Mouse (Mus musculus): Measurements from ENCODE around the gene Rxra. TPM values are rescaled to one million over a fixed set of nuclear protein-coding genes. Genes with fewer than 3 reads are reported as not detected.

Gene Rxra
- polyA plus RNA-seq, 1 experiment from 2014 or later: 10.4 TPM

- H3K4me2 ChIP-seq: no peak overlapping the region
- H3K9me3 ChIP-seq (replicated peaks): no peaks in the 10 kb centered on the region
- no peaks in the 10 kb centered on the region for H3K27me3 ChIP-seq
- no peak overlapping the region for H3K27ac ChIP-seq
- no peaks in the 10 kb centered on the region for H3K36me3 ChIP-seq
- H3K9ac ChIP-seq: no peak overlapping the region
- WGBS: 85% methylated on average over 2 of the region's 2 CpGs
- H3K4me3 ChIP-seq (replicated peaks): no peak overlapping the region
- peaks cover 84% of the 10 kb centered on the region for H3K4me1 ChIP-seq
- no peak for ATAC-seq (replicated peaks; ENCODE audit: low FRiP score)
Observed at GRCm38 (mm10) chr2:27686335-27686734, 10.1 kb downstream of the Rxra start.

- Histone ChIP-seq H3K4me3 (replicated peaks) (no peak overlapping the region), H3K9ac (no peak overlapping the region), H3K27me3 (no peaks in the 10 kb centered on the region), H3K4me2 (no peak overlapping the region), H3K36me3 (no peaks in the 10 kb centered on the region), H3K4me1 (peaks cover 84% of the 10 kb centered on the region), H3K9me3 (replicated peaks) (no peaks in the 10 kb centered on the region), H3K27ac (no peak overlapping the region)
- 57% methylated on average over 1 of the region's 1 CpGs for WGBS
- ATAC-seq (replicated peaks; ENCODE audit: low FRiP score): no peak
Observed at GRCm38 (mm10) chr2:27687041-27687440, 10.8 kb downstream of the Rxra start.

GRCm38 (mm10) chr2:27687973-27688372 is 11.7 kb downstream of the Rxra start:
- H3K9ac ChIP-seq: no peak overlapping the region
- H3K9me3 ChIP-seq (replicated peaks): no peaks in the 10 kb centered on the region
- WGBS: 77% methylated on average over 5 of the region's 5 CpGs
- H3K4me1 ChIP-seq: peaks cover 84% of the 10 kb centered on the region
- H3K36me3 ChIP-seq: no peaks in the 10 kb centered on the region
- no peak overlapping the region for H3K4me3 ChIP-seq (replicated peaks)
- ATAC-seq (replicated peaks; ENCODE audit: low FRiP score): no peak
- no peak overlapping the region; the same call in 1 of the 2 replicates for H3K27ac ChIP-seq
- no peaks in the 10 kb centered on the region for H3K27me3 ChIP-seq
- no peak overlapping the region for H3K4me2 ChIP-seq

- WGBS: 57% methylated on average over 5 of the region's 5 CpGs
- Histone ChIP-seq H3K36me3 (no peaks in the 10 kb centered on the region), H3K9me3 (replicated peaks) (no peaks in the 10 kb centered on the region), H3K27ac (peak overlapping the region; percentile 81), H3K27me3 (no peaks in the 10 kb centered on the region), H3K4me2 (no peak overlapping the region), H3K9ac (no peak overlapping the region), H3K4me1 (peaks cover 80% of the 10 kb centered on the region), H3K4me3 (replicated peaks) (no peak overlapping the region)
- no peak for ATAC-seq (replicated peaks; ENCODE audit: low FRiP score)
Observed at GRCm38 (mm10) chr2:27690714-27691113, 14.5 kb downstream of the Rxra start.

- Histone ChIP-seq H3K4me2 (no peak overlapping the region), H3K4me3 (replicated peaks) (no peak overlapping the region), H3K27ac (peak overlapping the region; percentile 81), H3K4me1 (peaks cover 78% of the 10 kb centered on the region), H3K36me3 (no peaks in the 10 kb centered on the region), H3K9me3 (replicated peaks) (no peaks in the 10 kb centered on the region), H3K27me3 (no peaks in the 10 kb centered on the region), H3K9ac (no peak overlapping the region)
- ATAC-seq (replicated peaks; ENCODE audit: low FRiP score): no peak
- 77% methylated on average over 14 of the region's 14 CpGs for WGBS
Observed at GRCm38 (mm10) chr2:27691139-27691720, 15.0 kb downstream of the Rxra start.

GRCm38 (mm10) chr2:27692608-27693007 is 16.4 kb downstream of the Rxra start:
- Histone ChIP-seq H3K9me3 (replicated peaks) (no peaks in the 10 kb centered on the region), H3K4me1 (peaks cover 73% of the 10 kb centered on the region), H3K9ac (no peak overlapping the region; the same call in 1 of the 2 replicates), H3K4me2 (no peak overlapping the region), H3K4me3 (replicated peaks) (no peak overlapping the region), H3K36me3 (no peaks in the 10 kb centered on the region), H3K27me3 (no peaks in the 10 kb centered on the region), H3K27ac (0 out of 2 replicates have a peak overlapping the region, but pooled peaks have one; percentile 23)
- ATAC-seq (replicated peaks; ENCODE audit: low FRiP score): no peak
- 72% methylated on average over 3 of the region's 3 CpGs for WGBS

GRCm38 (mm10) chr2:27693684-27694083 is 17.4 kb downstream of the Rxra start:
- Histone ChIP-seq H3K4me2 (no peak overlapping the region), H3K27ac (no peak overlapping the region), H3K9ac (no peak overlapping the region), H3K36me3 (no peaks in the 10 kb centered on the region), H3K9me3 (replicated peaks) (no peaks in the 10 kb centered on the region), H3K27me3 (no peaks in the 10 kb centered on the region), H3K4me1 (peaks cover 72% of the 10 kb centered on the region), H3K4me3 (replicated peaks) (no peak overlapping the region)
- no peak for ATAC-seq (replicated peaks; ENCODE audit: low FRiP score)
- 78% methylated on average over 6 of the region's 6 CpGs for WGBS

GRCm38 (mm10) chr2:27699574-27699973 is 23.3 kb downstream of the Rxra start:
- no peaks in the 10 kb centered on the region for H3K27me3 ChIP-seq
- peak overlapping the region; percentile 71 for H3K27ac ChIP-seq
- no peak overlapping the region for H3K9ac ChIP-seq
- no peak overlapping the region for H3K4me3 ChIP-seq (replicated peaks)
- peak; percentile 79 for ATAC-seq (replicated peaks; ENCODE audit: low FRiP score)
- no peaks in the 10 kb centered on the region for H3K9me3 ChIP-seq (replicated peaks)
- H3K36me3 ChIP-seq: no peaks in the 10 kb centered on the region
- 7% methylated on average over 7 of the region's 7 CpGs for WGBS
- no peak overlapping the region for H3K4me2 ChIP-seq
- H3K4me1 ChIP-seq: peaks cover 81% of the 10 kb centered on the region

GRCm38 (mm10) chr2:27702283-27702682 is 26.0 kb downstream of the Rxra start:
- Histone ChIP-seq H3K4me1 (peaks cover 75% of the 10 kb centered on the region), H3K27ac (peak overlapping the region; percentile 74; the same call in 1 of the 2 replicates), H3K27me3 (no peaks in the 10 kb centered on the region), H3K4me2 (no peak overlapping the region), H3K4me3 (replicated peaks) (no peak overlapping the region), H3K9me3 (replicated peaks) (no peaks in the 10 kb centered on the region), H3K9ac (no peak overlapping the region), H3K36me3 (no peaks in the 10 kb centered on the region)
- 64% methylated on average over 3 of the region's 3 CpGs for WGBS
- ATAC-seq (replicated peaks; ENCODE audit: low FRiP score): no peak

GRCm38 (mm10) chr2:27702904-27703666 is 26.8 kb downstream of the Rxra start:
- Histone ChIP-seq H3K9ac (no peak overlapping the region), H3K4me3 (replicated peaks) (no peak overlapping the region), H3K27ac (peak overlapping the region; percentile 74), H3K9me3 (replicated peaks) (no peaks in the 10 kb centered on the region), H3K36me3 (no peaks in the 10 kb centered on the region), H3K4me1 (peaks cover 67% of the 10 kb centered on the region), H3K4me2 (no peak overlapping the region), H3K27me3 (no peaks in the 10 kb centered on the region)
- 68% methylated on average over 10 of the region's 10 CpGs for WGBS
- peak; percentile 47; the same call in 1 of the 2 replicates for ATAC-seq (replicated peaks; ENCODE audit: low FRiP score)

- Histone ChIP-seq H3K4me2 (no peak overlapping the region), H3K9me3 (replicated peaks) (no peaks in the 10 kb centered on the region), H3K4me1 (peaks cover 58% of the 10 kb centered on the region), H3K4me3 (replicated peaks) (no peak overlapping the region), H3K9ac (no peak overlapping the region), H3K36me3 (no peaks in the 10 kb centered on the region), H3K27me3 (no peaks in the 10 kb centered on the region), H3K27ac (peak overlapping the region; percentile 74)
- no peak for ATAC-seq (replicated peaks; ENCODE audit: low FRiP score)
- 54% methylated on average over 9 of the region's 9 CpGs for whole genome bisulfite sequencing
Observed at GRCm38 (mm10) chr2:27703852-27704640, 27.8 kb downstream of the Rxra start.

- H3K4me3 ChIP-seq (replicated peaks): no peak overlapping the region
- H3K36me3 ChIP-seq: no peaks in the 10 kb centered on the region
- H3K27ac ChIP-seq: peak overlapping the region; percentile 74
- H3K4me1 ChIP-seq: peaks cover 56% of the 10 kb centered on the region
- H3K27me3 ChIP-seq: no peaks in the 10 kb centered on the region
- WGBS: 87% methylated on average over 3 of the region's 3 CpGs
- H3K9me3 ChIP-seq (replicated peaks): no peaks in the 10 kb centered on the region
- H3K9ac ChIP-seq: no peak overlapping the region
- no peak overlapping the region for H3K4me2 ChIP-seq
- ATAC-seq (replicated peaks; ENCODE audit: low FRiP score): no peak
Observed at GRCm38 (mm10) chr2:27704641-27705040, 28.4 kb downstream of the Rxra start.
